Mouse (Mus musculus): ENCODE measurements around the gene Nr2e1. TPM values are rescaled to one million over a fixed set of nuclear protein-coding genes. Genes with fewer than 3 reads are reported as not detected.

Nr2e1 gene
- polyA plus RNA-seq, 1 experiment = 14.6 TPM

DNA sequence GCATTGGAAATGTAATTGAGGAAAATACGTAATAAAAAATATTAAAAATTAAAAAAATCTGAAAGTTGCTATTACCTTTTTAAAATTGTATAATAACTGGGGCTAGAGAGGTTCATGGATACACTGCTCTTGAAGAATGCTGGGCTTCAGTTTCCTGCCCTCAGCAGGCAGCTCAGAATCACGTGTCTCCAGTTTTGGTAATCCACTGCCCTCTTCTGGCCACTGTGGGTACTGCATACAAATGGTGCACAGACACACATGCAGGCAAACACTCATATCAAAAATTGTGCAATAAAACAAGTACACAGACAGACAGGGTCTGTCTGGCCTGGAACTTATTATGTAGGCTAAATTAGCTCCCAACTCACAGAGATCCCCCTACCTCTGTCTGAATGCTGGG, 21.4 kb upstream of the Nr2e1 start:
- TF ChIP-seq CTCF (IDR thresholded peaks at IDR 0.05; ENCODE audit: borderline replicate concordance, extremely low read depth, insufficient read depth, insufficient read length) = peak; percentile 65
- TF ChIP-seq POLR2A (IDR thresholded peaks at IDR 0.05; ENCODE audit: borderline replicate concordance, extremely low read depth, insufficient read depth, insufficient read length, poor library complexity, severe bottlenecking) = no peak
- no peak for DNase-seq (ENCODE audit: low read depth)

DNA sequence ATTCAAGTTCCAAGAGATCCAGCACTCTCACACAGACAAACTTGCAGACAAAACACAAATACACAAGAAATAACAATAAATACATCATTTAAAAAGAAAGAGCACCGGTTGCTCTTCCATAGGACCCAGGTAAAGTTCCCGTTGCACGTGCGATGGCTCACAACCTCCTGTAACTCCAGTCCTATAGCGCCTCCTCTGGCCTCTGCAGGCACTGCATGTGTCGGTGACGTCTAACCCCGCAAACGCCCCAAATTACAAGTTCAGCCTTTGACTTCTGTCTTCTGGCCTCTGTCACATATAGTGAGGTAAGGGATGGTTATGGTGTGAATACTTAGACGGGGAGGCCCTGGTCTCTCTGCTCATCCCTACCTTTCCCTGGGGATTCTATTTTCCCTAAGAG, 18.1 kb upstream of the Nr2e1 start:
- no peak for DNase-seq (ENCODE audit: low read depth)
- TF ChIP-seq POLR2A (IDR thresholded peaks at IDR 0.05; ENCODE audit: borderline replicate concordance, extremely low read depth, insufficient read depth, insufficient read length, poor library complexity, severe bottlenecking) (no peak), CTCF (IDR thresholded peaks at IDR 0.05; ENCODE audit: borderline replicate concordance, extremely low read depth, insufficient read depth, insufficient read length) (peak; percentile 62)

DNA sequence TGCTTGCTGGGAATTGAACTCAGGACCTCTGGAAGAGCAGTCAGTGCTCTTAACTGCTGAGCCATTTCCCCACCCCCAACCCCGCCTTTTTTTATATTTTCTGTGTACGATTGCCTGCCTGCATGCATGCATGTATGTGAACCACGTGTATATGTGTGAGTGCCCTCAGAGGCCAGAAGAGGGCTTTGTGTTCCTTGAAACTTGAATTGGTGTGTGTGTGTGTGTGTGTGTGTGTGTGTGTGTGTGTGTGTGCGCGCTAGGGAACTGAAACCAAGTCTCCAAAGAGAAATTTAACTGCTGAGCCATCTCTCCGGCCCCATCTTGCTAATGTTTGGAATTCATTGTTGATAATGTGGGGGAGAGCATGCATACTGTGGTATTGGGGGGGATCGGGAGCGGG, 15.2 kb upstream of the Nr2e1 start:
- TF ChIP-seq POLR2A (IDR thresholded peaks at IDR 0.05; ENCODE audit: borderline replicate concordance, extremely low read depth, insufficient read depth, insufficient read length, poor library complexity, severe bottlenecking) = no peak
- TF ChIP-seq CTCF (IDR thresholded peaks at IDR 0.05; ENCODE audit: borderline replicate concordance, extremely low read depth, insufficient read depth, insufficient read length) = no peak

DNA sequence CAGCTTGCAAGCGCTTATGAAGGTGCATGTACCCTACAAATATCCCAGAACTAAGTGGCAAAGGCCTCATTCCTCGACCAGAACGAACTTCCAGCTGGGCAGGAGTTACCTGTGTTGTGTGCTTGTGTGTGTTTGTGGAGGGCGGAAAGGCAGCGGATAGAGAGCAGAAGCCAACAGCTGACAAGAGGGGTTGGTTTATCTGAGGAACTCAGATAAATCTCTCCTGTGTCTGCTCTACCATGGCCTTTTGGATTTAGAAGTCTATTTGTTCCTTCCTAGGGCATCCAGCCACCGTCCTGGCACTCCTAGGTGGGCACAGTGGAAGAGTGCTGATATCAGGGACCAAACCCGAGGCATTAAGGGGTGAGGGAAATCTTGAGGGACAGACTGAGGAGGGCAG, 9.8 kb upstream of the Nr2e1 start:
- no peak for TF ChIP-seq POLR2A (IDR thresholded peaks at IDR 0.05; ENCODE audit: borderline replicate concordance, extremely low read depth, insufficient read depth, insufficient read length, poor library complexity, severe bottlenecking)
- TF ChIP-seq CTCF (IDR thresholded peaks at IDR 0.05; ENCODE audit: borderline replicate concordance, extremely low read depth, insufficient read depth, insufficient read length) = no peak
- no peak for DNase-seq (ENCODE audit: low read depth)

More for the DNA sequence above, 15.2 kb upstream of the Nr2e1 start:
- DNase-seq (ENCODE audit: low read depth) = no peak

DNA sequence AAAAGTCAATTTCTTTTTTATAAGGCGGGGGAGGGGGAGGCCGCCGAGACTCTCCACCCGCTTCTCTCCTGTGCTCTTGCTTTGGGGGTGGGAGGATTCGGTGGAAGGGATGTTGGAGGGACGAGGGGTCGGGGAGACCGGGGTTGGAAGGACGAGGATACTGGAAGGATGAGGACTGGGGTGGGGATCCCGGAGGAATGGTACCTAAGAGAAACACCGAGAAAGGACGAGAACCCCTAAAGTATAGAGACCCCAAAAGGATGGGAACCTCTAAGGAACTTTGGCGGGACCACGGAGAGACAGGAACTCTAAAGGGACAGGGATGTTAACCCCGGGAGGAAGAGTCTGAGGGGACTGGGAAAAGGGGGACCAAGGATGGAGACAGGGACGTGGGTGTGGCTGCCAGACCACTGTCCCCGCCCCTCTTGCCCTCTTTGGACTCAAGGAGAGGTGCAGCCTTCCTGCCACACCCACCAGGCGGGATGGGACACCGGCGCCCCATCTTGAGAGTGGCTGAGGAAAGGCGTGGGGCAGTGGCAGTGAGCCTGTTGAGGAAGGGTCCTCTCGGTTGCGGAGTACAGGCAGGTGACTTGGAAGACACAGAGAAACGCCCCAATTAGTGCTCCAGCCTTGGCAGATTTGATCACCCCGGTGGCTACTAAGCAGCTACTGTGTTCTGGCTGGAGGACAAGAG, 8.7 kb upstream of the Nr2e1 start:
- DNase-seq (ENCODE audit: low read depth) = peak; percentile 66

DNA sequence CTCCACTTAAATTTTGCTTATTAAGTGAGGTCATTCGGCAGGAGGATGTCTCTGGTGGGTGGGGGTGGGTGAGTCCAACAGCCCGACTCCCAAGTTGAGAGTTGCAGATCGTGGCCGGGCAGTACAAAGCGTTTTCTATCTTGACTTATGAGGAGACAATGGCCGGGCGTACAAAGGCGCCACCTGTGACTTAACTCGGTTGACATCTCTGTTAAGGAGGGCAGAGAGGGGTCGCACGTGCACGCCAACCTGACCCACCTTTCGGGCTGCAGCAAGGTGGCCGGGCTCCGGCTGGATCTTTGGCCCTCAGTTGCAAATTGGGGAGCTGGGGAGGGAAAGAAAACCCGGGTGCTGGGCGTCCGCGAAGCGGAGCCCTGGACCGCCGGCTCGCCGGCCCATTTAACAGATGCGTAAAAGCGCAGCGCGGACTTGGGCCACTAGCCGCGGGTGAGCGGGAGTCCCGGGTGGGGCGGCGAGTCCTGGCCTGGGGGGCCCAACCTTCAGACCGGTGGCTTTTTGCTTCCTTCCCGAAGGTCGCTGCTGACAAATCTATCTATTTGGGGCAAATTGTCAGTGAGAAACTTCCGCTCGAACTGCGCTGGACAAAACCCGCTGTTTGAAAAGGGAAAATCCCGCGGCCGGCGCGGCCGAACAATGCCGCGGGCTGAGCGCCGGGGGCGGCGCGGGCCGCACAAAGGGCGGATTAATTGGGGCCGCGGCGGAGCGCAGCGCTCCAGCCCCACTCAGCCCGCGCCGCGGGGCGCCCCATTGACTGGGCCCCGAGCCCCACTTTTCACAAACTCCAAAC, 8.0 kb upstream of the Nr2e1 start:
- TF ChIP-seq POLR2A (IDR thresholded peaks at IDR 0.05; ENCODE audit: borderline replicate concordance, extremely low read depth, insufficient read depth, insufficient read length, poor library complexity, severe bottlenecking) (no peak), CTCF (IDR thresholded peaks at IDR 0.05; ENCODE audit: borderline replicate concordance, extremely low read depth, insufficient read depth, insufficient read length) (no peak)
- DNase-seq (ENCODE audit: low read depth) = peak; percentile 85

More for the DNA sequence above, 8.7 kb upstream of the Nr2e1 start:
- no peak for TF ChIP-seq POLR2A (IDR thresholded peaks at IDR 0.05; ENCODE audit: borderline replicate concordance, extremely low read depth, insufficient read depth, insufficient read length, poor library complexity, severe bottlenecking)

DNA sequence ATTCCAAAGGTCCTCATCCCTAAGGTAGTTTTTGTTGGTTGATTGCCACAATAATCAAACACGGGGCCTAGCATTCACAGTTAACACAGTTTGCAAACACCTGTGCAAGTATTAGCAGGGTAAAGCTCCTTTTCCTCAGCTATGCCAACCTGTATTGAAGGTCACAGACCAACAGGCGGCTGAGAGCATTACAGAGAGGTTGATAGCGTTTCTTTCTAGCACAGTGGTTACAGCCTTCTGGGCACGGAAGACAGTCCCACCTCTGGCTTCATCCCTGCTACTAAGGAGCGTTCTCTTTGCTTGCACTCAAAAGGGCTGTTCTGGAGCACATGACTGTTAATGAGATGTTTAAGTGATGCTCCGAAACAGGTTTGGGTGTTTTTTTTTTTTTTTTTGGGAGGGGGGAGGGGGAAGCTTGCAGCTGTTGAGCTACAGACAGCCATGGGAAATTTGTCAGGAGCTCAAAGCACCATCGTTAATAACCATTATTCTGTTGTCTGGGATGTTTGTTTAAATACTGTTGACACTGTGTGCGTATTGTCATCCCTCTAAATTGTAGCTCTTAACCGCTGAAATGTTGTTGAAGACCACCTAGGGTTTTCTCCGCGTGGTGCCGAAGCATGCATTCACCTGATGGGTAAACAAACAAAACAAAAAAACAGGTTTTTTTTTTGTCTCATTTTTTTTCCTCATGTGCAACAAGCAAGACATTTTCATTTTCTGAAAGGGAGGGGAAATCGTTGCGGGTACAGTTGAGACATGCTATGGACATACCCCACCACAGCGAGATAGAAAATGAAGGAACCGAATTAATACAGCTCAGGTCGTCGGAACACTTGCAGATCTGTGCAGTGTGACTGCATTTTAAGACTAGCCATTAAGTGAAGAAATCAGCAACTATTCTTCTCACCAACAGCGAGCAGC, 7.1 kb upstream of the Nr2e1 start:
- DNase-seq (ENCODE audit: low read depth) = peak; percentile 65
- TF ChIP-seq POLR2A (IDR thresholded peaks at IDR 0.05; ENCODE audit: borderline replicate concordance, extremely low read depth, insufficient read depth, insufficient read length, poor library complexity, severe bottlenecking) = no peak
- no peak for TF ChIP-seq CTCF (IDR thresholded peaks at IDR 0.05; ENCODE audit: borderline replicate concordance, extremely low read depth, insufficient read depth, insufficient read length)

DNA sequence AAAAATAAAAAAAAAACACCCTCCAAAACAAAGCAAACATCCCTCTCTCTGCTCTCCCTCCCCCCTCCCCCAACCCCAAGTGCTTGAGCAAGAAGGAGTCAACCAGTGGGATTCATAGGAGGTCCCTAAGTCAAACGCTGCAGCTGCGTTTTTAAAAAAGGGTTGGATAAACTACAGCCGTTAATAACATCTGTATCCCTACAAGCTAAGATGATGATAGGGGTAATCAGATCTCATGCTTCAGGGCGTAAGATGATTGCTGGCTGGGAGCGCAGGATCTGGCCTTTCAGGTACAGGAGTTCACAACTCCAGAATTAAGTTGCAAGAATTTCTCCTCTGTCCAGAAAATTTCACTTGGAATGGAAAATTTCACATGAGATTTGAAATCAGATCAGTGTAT, 6.1 kb upstream of the Nr2e1 start:
- no peak for TF ChIP-seq CTCF (IDR thresholded peaks at IDR 0.05; ENCODE audit: borderline replicate concordance, extremely low read depth, insufficient read depth, insufficient read length)
- DNase-seq (ENCODE audit: low read depth) = peak; percentile 23

DNA sequence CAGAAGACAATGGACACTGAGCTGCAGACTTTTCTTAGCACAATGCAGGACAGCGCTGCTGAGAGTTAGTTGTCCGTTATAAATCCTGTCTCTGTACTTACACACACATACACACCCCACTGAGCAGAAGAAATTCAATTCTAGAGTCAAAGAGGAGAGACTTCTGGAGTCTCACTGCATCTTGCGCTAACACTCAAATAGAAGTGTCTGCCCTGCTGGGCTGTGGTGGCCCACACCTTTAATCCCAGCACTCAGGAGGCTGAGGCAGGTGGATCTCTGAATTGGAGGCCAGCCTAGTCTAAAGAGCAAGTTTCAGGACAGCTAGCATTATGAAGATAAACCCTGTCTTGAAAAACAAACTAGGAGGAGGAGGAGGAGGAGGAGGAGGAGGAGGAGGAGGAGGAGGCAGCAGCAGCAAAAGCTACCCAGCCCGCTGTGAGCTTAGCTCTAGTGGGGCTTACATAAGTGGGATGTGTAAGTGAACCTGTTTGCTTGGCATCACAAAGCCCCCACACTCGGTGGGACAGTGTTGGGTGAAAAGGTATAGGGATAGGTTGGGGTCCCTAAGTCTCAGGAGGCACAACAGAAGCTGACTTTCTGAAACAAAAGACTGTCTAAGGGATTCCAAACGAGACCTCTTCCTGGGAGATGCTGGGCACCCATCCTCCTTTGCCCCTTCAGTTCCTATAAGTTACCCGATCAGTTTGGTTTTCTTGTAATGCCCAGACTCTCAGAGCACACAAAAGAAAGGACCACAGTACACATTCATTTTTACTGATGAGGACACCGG, 4.7 kb upstream of the Nr2e1 start:
- no peak for DNase-seq (ENCODE audit: low read depth)
- TF ChIP-seq CTCF (IDR thresholded peaks at IDR 0.05; ENCODE audit: borderline replicate concordance, extremely low read depth, insufficient read depth, insufficient read length) (no peak), POLR2A (IDR thresholded peaks at IDR 0.05; ENCODE audit: borderline replicate concordance, extremely low read depth, insufficient read depth, insufficient read length, poor library complexity, severe bottlenecking) (no peak)

DNA sequence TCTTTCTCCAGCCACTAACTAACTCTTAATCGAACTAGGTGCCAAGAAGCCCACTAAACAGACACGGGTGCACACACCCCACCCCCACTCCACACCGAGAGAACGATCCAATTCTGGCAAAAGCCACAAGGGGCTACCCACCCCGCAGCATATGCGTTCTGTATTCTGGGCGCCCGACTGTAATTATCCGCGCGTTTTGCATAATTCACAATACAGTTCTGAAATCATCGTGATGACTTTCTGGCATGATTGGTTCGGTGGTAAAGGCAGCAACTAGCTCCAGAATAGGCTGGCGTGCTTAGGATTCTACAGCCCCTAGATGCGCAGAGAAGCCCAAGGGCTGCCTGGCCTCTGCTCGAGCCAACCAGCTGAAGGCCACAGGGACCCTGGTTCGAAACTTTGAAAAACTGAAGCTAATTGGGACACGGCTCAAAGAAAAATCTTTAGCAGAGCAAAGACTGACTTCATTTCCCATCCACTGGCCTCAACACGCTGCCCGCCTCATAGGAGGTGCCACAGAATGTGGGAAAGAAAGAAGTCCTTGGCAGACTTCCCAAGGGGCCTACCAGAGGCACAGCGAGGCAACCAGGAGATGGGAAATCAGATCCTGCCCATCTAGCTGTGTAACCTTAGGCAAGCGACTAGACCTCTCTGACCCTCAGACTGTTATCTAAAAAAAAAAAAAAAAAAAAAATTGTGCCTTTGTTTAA, 2.3 kb upstream of the Nr2e1 start:
- TF ChIP-seq POLR2A (IDR thresholded peaks at IDR 0.05; ENCODE audit: borderline replicate concordance, extremely low read depth, insufficient read depth, insufficient read length, poor library complexity, severe bottlenecking) (no peak), CTCF (IDR thresholded peaks at IDR 0.05; ENCODE audit: borderline replicate concordance, extremely low read depth, insufficient read depth, insufficient read length) (peak; percentile 6; the same call in 1 of the 2 replicates)
- DNase-seq (ENCODE audit: low read depth) = peak; percentile 88

Data from brain, embryonic 14.5 days (tissue).